Mouse (Mus musculus): ENCODE measurements around the gene Nrtn. TPM values are rescaled to one million over a fixed set of nuclear protein-coding genes. Genes with fewer than 3 reads are reported as not detected.

The Nrtn gene
- polyA plus RNA-seq, 1 experiment: 19.2 TPM

- Histone ChIP-seq H3K36me3 (ENCODE audit: control insufficient read depth, insufficient read depth, low read length) (no peaks in the 10 kb centered on the region), H3K27ac (ENCODE audit: insufficient read depth, low read depth, low read length) (no peak overlapping the region), H3K27me3 (replicated peaks; ENCODE audit: control insufficient read depth, insufficient read depth, low read length) (no peaks in the 10 kb centered on the region), H3K4me1 (ENCODE audit: control insufficient read depth, insufficient read depth, low read length) (peaks cover 4% of the 10 kb centered on the region; the same call in 1 of the 2 replicates), H3K4me3 (ENCODE audit: insufficient read depth, low read depth, low read length) (no peak overlapping the region)
- TF ChIP-seq CTCF (conservative IDR thresholded peaks at IDR 0.05; ENCODE audit: insufficient read depth, insufficient read length, low read depth, low read length) (no peak), POLR2A (IDR thresholded peaks at IDR 0.05; ENCODE audit: low read depth, low read length) (no peak)
- DNase-seq: peak; percentile 51
- 25% methylated on average over 36 of the region's 36 CpGs for WGBS
These were observed 2.8 kb downstream of the Nrtn start for GRCm38 (mm10) chr17:56754271-56755185.

GRCm38 (mm10) chr17:56753452-56753851, 3.9 kb downstream of the Nrtn start:
- H3K27me3 ChIP-seq (replicated peaks; ENCODE audit: control insufficient read depth, insufficient read depth, low read length): no peaks in the 10 kb centered on the region
- H3K4me3 ChIP-seq (ENCODE audit: insufficient read depth, low read depth, low read length): no peak overlapping the region
- WGBS: 21% methylated on average over 15 of the region's 15 CpGs

GRCm38 (mm10) chr17:56751404-56752072, 5.8 kb downstream of the Nrtn start:
- TF ChIP-seq CTCF (conservative IDR thresholded peaks at IDR 0.05; ENCODE audit: insufficient read depth, insufficient read length, low read depth, low read length): no peak
- no peak for TF ChIP-seq POLR2A (IDR thresholded peaks at IDR 0.05; ENCODE audit: low read depth, low read length)
- WGBS: 32% methylated on average over 71 of the region's 71 CpGs
- Histone ChIP-seq H3K27me3 (replicated peaks; ENCODE audit: control insufficient read depth, insufficient read depth, low read length) (no peaks in the 10 kb centered on the region), H3K27ac (ENCODE audit: insufficient read depth, low read depth, low read length) (no peak overlapping the region), H3K4me3 (ENCODE audit: insufficient read depth, low read depth, low read length) (peak overlapping the region; percentile 26; the same call in 1 of the 2 replicates), H3K4me1 (ENCODE audit: control insufficient read depth, insufficient read depth, low read length) (no peaks in the 10 kb centered on the region), H3K36me3 (ENCODE audit: control insufficient read depth, insufficient read depth, low read length) (no peaks in the 10 kb centered on the region)
- DNase-seq: peak; percentile 62

More at GRCm38 (mm10) chr17:56753452-56753851, 3.9 kb downstream of the Nrtn start:
- Histone ChIP-seq H3K36me3 (ENCODE audit: control insufficient read depth, insufficient read depth, low read length) (no peaks in the 10 kb centered on the region), H3K27ac (ENCODE audit: insufficient read depth, low read depth, low read length) (no peak overlapping the region), H3K4me1 (ENCODE audit: control insufficient read depth, insufficient read depth, low read length) (peaks cover 3% of the 10 kb centered on the region; the same call in 1 of the 2 replicates)
- TF ChIP-seq POLR2A (IDR thresholded peaks at IDR 0.05; ENCODE audit: low read depth, low read length): no peak
- no peak for TF ChIP-seq CTCF (conservative IDR thresholded peaks at IDR 0.05; ENCODE audit: insufficient read depth, insufficient read length, low read depth, low read length)
- no peak for DNase-seq

GRCm38 (mm10) chr17:56744173-56744572, 13.2 kb downstream of the Nrtn start:
- 51% methylated on average over 5 of the region's 5 CpGs for WGBS
- Histone ChIP-seq H3K36me3 (ENCODE audit: control insufficient read depth, insufficient read depth, low read length) (no peaks in the 10 kb centered on the region), H3K27ac (ENCODE audit: insufficient read depth, low read depth, low read length) (no peak overlapping the region), H3K4me3 (ENCODE audit: insufficient read depth, low read depth, low read length) (no peak overlapping the region), H3K4me1 (ENCODE audit: control insufficient read depth, insufficient read depth, low read length) (no peaks in the 10 kb centered on the region), H3K27me3 (replicated peaks; ENCODE audit: control insufficient read depth, insufficient read depth, low read length) (no peaks in the 10 kb centered on the region)
- TF ChIP-seq POLR2A (IDR thresholded peaks at IDR 0.05; ENCODE audit: low read depth, low read length): no peak
- TF ChIP-seq CTCF (conservative IDR thresholded peaks at IDR 0.05; ENCODE audit: insufficient read depth, insufficient read length, low read depth, low read length): no peak
- no peak for DNase-seq

- 82% methylated on average over 15 of the region's 17 CpGs for WGBS
- no peak overlapping the region for H3K27ac ChIP-seq (ENCODE audit: insufficient read depth, low read depth, low read length)
- no peak overlapping the region for H3K4me3 ChIP-seq (ENCODE audit: insufficient read depth, low read depth, low read length)
- H3K27me3 ChIP-seq (replicated peaks; ENCODE audit: control insufficient read depth, insufficient read depth, low read length): no peaks in the 10 kb centered on the region
- no peaks in the 10 kb centered on the region for H3K36me3 ChIP-seq (ENCODE audit: control insufficient read depth, insufficient read depth, low read length)
- H3K4me1 ChIP-seq (ENCODE audit: control insufficient read depth, insufficient read depth, low read length): no peaks in the 10 kb centered on the region
- no peak for TF ChIP-seq POLR2A (IDR thresholded peaks at IDR 0.05; ENCODE audit: low read depth, low read length)
- no peak for TF ChIP-seq CTCF (conservative IDR thresholded peaks at IDR 0.05; ENCODE audit: insufficient read depth, insufficient read length, low read depth, low read length)
- no peak for DNase-seq
These were observed 16.6 kb downstream of the Nrtn start for GRCm38 (mm10) chr17:56740788-56741160.

- H3K4me3 ChIP-seq (ENCODE audit: insufficient read depth, low read depth, low read length): no peak overlapping the region
- no peaks in the 10 kb centered on the region for H3K27me3 ChIP-seq (replicated peaks; ENCODE audit: control insufficient read depth, insufficient read depth, low read length)
- H3K4me1 ChIP-seq (ENCODE audit: control insufficient read depth, insufficient read depth, low read length): no peaks in the 10 kb centered on the region
- no peak overlapping the region for H3K27ac ChIP-seq (ENCODE audit: insufficient read depth, low read depth, low read length)
- TF ChIP-seq POLR2A (IDR thresholded peaks at IDR 0.05; ENCODE audit: low read depth, low read length) (no peak), CTCF (conservative IDR thresholded peaks at IDR 0.05; ENCODE audit: insufficient read depth, insufficient read length, low read depth, low read length) (no peak)
- WGBS: 82% methylated on average over 16 of the region's 17 CpGs
- DNase-seq: no peak
- H3K36me3 ChIP-seq (ENCODE audit: control insufficient read depth, insufficient read depth, low read length): no peaks in the 10 kb centered on the region
These were observed 17.1 kb downstream of the Nrtn start for GRCm38 (mm10) chr17:56740118-56740787.

Data from kidney, adult 2 months (tissue).